Mouse (Mus musculus): ENCODE measurements around the gene Rasgrp3.
"Not testable (repeated sequence)": the region's sequence is repeated elsewhere in the genome, so short reads cannot be mapped to it uniquely, and the experiment has no call there.

Rasgrp3 gene

DNA sequence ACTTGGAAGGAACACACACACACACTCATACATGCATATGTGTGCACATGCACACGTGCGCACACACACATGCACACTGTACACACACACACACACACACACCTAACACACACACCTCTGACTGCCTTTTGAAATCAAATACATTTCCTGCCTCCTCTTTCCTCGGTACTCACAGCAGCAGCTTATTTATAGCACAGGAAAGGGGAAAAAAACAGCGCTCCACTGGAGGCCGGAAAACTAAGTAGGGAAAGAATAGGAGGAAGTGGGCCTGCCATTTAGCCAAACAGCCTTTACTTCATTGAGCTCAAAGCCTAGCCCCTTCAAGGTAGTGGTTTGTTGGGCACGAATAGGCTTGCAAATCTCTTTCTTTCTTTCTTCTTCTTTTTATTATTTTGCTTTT lies at the start of gene Rasgrp3:
Gene Rasgrp3 (plus strand): TSS at position 298 of the 400 bp plus-strand sequence.
- DNase-seq (ENCODE audit: low read depth, low spot score): no peak

DNA sequence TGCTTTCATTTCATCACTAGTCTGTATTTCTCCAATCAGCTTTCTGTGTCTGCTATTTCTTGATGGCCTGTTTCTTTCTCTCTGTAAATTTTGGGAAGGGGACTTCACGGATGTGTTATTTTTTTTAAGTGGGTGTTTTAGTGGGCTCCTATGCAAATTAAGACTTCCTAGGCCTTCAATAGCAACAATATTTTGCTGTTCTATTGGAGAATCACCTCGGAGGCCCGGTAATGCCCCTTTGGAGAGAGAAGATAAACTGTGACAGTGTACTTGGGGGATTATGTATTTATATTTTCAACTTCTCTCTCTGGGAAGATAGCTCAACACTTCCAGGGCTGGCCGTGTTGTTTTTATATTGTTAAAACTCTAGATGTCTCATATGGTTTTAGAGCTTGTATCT lies 47.3 kb upstream of the Rasgrp3 start:
- DNase-seq (ENCODE audit: low read depth, low spot score): no peak

DNA sequence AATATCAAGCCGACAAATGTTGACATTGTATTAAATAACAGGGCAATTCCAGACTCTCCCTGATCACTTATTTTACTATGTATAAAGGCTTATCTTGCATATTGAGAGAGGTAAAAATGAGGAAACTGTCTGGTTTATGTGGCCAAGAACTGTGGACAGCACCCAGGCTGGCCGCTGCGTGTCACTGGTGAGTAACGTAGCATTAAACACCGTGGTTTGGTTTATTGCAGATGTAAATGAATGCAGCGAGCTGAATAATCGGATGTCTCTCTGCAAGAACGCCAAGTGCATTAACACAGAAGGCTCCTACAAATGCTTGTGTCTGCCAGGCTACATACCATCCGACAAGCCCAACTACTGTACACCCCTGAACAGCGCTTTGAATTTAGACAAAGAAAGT lies 45.6 kb upstream of the Rasgrp3 start:
- peak; percentile 60 for DNase-seq (ENCODE audit: low read depth, low spot score)

DNA sequence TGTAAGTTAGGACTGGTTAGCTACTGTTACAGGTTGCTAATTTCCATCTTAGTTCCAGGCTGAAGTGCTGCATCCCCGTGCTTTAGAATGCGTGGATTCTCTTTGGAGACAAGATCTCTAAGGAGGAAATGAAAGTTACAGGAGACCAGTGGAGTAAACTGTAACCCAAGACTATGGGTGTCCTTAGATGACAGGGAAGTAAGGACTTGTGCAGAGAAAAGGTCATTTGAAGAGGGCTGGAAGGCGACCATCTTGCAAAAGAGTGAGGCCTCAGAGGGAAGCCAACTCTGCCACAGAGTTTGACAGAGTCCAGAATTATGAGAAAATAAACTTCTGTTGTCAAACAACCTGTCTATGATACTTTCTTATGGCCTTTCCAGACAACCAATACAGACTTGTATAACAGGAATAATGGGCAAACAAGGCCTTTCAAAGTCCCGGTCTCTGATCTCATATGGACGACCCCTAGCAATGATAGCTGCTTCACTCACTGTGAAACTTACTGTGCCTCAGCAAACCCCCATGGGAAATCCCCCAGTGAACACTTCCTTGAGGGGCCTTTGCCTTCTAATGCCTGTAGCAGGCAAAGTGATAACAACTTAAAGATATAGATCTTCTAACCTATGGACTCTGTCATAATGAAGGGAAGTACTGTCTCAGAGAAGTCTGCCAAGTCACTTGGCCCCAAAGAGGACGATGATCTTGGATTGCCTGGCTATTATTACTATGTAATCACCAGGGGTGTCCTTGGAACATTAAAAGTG lies 44.1 kb upstream of the Rasgrp3 start:
- no peak for DNase-seq (ENCODE audit: low read depth, low spot score)

DNA sequence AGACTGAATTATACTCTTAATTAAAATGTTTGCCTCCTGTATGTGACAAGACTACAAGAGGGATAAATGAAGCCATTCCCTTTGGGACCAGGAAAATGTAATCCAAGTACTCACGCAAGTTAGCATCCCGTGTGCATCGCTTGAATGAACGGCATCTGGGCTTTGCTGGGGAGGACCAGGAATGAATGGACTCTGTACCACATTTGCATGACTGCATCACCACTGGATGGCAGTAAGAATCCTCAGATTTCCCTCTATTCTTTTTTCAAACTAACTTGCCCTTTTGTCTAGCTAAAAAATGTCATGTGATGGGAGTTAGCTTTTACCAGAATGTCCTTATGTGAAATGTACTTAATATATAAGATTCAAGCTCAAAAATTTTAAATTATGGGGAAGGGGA lies 29.3 kb upstream of the Rasgrp3 start:
- peak; percentile 37 for DNase-seq (ENCODE audit: low read depth, low spot score)

DNA sequence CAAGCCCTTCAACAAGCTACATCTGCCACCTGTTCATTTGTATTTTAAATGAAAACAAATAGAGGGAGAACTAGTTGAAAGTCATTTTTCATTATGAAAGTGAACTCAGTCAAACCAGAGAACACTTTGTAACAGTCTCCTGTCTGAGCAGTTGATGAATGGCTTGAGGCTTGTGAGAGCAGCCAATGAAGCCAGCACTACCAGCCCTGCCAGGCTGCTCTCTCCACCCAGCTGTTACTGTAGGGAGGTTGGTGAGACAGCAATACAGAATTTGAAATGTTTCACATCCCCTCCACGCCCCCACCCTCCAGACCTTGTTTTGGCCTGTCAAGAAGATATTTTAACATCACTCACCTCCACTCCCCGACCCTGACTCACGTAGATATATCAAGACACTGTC lies 18.8 kb upstream of the Rasgrp3 start:
- peak; percentile 79 for DNase-seq (ENCODE audit: low read depth, low spot score)

DNA sequence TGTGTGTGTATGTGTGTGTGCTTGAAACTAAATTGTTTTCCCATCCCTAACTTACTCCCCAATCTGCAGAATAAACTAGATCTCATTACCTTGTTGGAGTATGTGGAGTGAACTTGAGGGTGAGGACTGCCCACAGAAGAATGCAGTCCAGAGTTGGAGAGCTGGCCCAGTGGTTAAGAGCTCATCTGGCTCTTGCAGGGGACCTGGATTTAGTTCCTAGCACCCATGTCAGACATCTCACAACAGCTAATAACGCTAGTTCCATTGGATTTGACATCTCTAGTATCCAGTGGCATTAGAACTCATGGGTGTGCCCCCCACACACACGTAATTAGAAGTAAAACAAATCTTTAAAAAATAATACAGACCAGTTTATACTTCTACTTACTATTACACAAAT lies 1.5 kb upstream of the Rasgrp3 start:
- DNase-seq (ENCODE audit: low read depth, low spot score): no peak

DNA sequence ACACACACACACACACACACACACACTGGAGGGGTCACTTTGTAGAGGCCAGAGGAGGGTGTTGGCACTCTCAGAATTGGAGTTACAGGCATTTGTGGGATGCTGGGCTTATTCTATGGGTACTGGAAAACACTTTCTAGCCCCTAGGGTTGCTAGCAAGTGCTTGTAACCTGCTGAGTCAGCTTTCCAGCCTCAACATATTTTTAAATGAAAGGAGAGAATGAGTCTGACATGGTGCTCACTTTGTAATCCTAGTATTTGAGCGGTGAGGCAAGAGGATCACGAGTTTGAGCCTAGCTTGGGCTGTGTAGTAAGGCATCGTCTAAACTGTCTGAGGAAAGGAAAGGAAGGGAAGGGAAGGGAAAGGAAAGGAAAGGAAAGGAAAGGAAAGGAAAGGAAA lies 825 bp upstream of the Rasgrp3 start:
- DNase-seq (ENCODE audit: low read depth, low spot score): no peak

DNA sequence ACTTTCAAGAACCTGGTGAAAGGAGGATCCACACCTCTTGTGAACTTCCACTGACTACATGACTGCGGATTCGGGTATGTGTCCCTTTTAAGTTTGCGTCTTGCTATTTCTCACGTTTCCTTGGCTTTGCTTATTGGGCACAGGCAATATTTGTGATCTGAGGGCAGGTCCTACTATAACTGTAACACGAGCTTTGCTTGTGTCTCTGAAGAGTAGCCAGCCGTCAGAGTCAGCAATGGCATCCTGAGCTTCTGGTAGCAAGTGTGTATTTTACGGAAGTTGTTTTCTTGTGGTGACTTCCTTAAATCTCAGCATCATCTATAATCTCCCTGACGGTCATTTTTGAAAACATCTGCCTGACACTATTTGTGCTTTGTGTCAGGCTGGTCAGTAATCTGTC lies 399 bp downstream of the Rasgrp3 start:
- no peak for DNase-seq (ENCODE audit: low read depth, low spot score)

DNA sequence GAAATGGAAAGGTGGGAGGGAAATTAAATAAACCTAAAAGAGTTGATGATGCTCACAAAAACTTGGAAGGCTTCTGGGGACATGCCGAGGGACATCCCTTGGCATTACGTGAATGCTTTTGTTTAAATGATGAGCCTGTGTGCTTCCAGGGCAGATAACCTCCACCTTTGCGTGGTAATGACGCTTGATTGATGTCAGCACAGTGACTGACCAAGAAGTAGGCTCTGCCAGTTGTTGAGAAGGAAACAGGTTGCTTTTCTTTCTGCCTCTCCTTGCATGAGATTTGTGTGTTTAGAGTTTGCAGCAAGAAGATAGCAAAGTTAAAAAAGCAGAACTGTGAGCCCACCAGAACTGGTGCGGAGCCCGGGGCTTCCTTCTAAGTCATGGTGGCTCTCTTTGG lies 1.1 kb downstream of the Rasgrp3 start:
- DNase-seq (ENCODE audit: low read depth, low spot score): no peak

DNA sequence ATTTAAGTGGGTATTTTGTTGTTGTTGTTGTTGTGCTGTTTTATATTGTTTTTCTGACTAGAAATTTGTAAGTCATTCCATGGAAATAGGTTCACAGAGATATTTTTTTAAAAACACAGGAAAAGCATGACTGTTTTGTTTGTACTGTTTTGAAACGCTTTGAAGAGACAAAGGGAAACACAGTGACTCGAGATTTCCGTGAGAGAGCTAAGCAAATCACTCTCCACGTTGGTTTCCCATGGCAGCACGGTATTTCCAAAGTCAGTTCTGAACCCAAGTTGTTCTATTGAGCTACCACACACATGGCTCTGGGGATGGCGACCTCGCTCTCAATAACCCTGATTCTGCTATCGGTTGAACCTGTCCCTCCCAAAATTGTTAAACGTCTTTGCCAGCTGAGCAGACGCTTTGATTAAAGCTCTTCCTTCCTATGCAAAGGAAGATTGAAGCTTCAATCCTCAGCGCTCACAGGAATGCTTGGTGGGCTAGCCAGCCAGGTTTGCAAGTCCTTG lies 1.6 kb downstream of the Rasgrp3 start:
- DNase-seq (ENCODE audit: low read depth, low spot score): no peak

DNA sequence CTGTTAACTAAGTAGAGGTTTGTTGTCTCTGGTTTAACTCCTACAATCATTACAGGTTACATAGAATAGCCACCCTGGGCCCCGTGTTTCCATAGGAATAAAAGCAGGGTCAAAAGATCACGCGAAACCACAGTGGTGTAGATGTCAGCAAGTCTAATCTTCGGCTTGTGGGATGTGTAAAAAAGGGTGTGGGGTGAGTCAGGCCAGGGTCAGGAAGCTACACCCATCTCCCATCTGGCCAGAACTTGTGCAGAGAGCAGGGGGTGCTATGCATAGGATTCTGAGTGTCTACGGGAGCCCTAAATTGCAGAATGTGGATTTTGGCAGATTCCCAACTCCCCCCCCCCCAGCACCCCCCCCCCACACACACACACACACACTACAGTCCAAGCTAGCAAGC lies 2.5 kb downstream of the Rasgrp3 start:
- DNase-seq (ENCODE audit: low read depth, low spot score): no peak

DNA sequence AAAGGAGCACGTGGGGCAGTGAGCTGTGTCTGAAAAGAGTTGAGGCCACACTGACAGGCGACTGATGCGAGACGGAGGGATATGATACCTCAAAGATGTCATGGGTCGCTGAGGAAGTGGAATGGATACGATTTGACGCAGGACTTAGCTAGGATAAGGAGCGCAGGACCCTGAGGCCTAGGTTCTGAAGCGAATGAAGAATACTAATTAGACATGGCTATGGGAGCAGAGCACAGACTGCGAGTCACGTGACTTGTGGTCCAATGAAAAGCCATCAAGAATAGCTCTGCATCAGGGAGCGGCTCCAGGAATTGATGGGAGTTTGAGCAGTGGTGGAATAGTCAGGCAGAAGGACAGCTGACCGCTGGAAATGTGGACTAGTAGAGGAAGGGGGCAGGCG lies 3.4 kb downstream of the Rasgrp3 start:
- DNase-seq (ENCODE audit: low read depth, low spot score): no peak

DNA sequence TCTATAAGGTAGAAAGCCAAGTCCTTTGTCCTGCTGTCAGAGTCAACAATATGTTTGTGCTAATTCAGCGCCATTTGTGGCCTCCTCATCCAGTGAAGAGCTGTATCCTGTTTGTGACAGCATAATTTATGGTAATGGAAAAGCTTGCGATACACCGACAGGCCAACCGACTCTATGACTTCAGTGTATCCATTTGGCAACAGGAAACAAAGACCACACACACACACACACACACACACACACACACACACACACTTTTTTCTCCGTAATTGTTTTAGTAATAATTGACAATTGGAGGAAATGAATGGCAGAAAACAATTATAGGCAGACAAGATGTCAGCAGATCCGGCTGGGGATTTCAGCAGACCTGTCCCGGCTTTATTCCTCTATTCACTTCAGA lies 4.9 kb downstream of the Rasgrp3 start:
- DNase-seq (ENCODE audit: low read depth, low spot score): no peak

DNA sequence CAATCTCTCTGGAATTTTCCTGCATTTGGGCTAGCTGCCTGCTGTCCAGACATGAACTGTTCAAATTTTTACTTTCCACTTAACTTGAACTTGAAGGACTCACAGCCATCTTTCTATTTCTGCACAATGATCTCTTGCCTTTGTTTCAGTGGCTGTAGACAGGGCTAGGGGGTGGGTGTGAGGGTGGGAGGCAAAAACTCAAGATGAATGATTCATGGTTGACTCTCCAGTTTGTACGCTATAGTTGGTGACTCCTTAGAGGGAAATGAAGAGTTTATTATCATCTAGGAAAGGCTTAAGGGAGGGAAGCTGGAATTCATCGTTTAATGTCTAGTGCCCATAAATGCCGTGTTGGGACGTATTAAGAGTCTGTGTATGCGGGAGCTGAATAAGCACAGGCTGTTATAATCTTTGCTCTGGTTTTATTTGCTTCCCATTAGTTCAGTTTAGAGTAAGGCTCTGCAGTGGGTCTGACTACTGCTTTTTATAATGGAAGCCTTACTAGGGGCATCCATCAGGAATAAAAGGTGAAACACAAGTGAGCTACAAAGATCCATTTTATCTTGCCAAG lies 5.6 kb downstream of the Rasgrp3 start:
- DNase-seq (ENCODE audit: low read depth, low spot score): no peak

DNA sequence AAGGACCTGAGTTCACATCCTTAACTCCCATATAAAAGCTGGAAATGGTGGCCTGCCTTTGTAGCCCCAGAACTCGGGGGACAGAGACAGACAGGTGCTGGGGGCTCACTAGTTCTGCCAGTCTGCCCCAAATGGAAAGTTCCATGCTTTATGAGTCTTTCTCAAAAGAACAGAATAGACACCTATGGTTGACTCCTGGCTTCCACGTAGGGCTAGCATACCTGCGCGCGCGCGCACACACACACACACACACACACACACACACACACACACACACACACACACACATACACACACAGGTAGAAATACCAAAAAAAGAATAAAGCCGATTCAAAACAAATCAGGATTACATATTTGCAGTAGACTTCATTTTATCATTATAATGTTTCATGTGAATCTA lies 6.7 kb downstream of the Rasgrp3 start:
- no peak for DNase-seq (ENCODE audit: low read depth, low spot score)

DNA sequence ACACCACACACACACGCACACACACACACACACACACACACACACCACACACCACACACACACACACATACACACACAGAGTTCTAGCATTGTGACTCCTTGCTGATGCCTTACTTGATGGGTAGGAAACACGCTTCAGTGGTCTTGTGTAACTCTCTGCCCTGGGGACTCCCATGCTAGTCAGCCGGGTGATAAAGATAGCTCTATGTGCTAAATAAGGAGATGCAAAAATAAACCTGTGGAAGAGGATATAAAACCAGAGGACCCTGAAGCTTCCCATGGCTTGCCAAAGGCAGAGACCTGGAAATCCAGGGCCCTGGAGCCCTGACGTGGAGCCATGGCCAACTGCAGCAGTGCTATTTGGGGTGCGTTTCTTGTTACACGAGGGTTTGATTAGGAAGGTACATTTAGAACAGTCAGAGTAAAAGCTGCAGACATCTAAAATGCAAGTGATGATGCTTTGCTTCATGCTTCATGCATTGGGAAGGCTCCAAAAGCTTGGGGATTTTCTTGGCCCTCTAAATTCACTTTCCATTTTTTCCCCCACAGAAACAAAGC lies 7.4 kb downstream of the Rasgrp3 start:
- DNase-seq (ENCODE audit: low read depth, low spot score): peak; percentile 87

DNA sequence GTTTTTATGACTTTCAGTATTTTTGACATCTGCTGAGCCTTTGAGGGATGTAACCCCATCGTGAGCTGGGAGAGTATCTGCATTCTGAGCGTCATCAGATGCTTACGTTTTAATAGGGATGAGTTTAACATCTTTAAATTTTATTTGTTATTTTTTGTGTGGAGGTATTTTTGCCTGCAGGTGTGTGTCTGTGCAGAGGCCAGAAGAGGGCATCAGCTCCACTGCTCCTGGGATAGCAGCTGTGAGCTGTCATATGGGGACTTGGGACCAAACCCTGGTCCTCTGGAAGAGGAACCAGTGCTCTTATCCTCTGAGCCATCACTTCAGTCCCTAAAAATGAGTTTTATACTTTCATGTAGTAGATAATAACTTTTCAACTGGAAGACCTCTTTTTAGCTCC lies 12.6 kb downstream of the Rasgrp3 start:
- DNase-seq (ENCODE audit: low read depth, low spot score): peak; percentile 38

DNA sequence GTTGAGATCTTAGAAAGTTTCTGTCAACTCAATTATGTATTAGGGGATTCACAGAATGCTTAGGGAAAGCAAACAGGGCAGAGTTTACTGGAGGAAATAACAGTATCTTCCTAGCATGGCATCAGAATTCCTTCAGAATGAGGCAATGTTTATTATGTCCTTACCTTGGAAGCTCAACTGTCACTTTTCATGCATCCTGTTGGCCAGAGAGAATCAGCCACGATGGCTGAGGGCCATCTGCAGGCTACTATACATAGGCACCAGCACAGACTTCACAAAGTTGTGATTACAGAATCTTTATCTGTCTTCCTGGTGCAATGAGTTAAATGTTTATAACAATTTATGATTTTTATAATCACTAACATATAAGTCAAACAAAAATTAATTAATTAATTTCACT lies 13.3 kb downstream of the Rasgrp3 start:
- DNase-seq (ENCODE audit: low read depth, low spot score): no peak

DNA sequence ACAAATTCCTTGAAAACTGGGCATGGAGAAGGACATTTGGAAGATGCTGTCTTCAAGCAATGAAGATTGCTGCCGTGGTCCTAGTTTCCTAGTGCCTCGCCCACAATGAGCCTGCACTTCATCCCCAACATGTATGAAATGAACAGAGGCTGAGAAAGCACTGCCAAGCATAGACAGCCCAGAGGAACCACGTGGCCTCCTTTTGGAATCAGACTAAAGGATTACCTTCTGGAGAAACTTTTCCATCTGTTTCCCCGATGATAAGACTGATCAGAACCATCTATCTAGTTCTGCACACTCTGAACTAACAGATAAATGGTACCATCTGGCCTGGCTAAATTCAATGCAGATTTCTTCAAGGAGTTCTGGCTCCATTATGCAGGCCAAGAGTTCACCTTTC lies 16.6 kb downstream of the Rasgrp3 start:
- DNase-seq (ENCODE audit: low read depth, low spot score): no peak

DNA sequence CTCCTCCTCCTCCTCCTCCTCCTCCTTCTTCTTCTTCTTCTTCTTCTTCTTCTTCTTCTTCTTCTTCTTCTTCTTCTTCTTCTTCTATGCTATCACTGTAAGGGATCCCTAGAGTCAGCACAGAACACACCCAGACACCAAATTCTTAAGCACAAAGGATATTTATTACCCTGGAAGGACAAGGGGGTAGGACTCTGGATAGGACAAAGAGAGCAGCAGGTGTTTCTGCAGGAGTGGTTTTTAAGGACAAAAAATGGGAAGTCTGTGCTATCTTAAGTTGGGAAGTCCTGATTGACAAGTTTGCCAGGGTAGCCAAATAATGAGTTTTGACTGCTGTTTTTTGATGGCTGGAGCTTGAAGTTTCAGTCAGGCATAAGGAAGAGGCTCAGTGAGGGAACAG lies 17.9 kb downstream of the Rasgrp3 start:
- no peak for DNase-seq (ENCODE audit: low read depth, low spot score)

DNA sequence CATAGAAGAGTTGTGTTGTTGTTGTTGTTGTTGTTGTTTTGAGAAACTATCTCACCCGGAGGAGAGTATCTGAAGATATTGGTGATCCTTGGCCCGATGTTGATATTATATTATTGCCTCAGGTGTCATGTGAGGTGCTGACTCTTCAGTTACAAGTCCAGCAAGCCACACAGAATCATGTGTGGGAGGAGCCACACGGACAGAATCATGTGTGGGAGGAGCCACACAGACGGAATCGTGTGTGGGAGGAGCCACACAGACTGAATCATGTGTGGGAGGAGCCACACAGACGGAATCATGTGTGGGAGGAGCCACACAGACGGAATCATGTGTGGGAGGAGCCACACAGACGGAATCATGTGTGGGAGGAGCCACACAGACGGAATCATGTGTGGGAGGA lies 20.4 kb downstream of the Rasgrp3 start:
- not testable (repeated sequence) for DNase-seq (ENCODE audit: low read depth, low spot score)

DNA sequence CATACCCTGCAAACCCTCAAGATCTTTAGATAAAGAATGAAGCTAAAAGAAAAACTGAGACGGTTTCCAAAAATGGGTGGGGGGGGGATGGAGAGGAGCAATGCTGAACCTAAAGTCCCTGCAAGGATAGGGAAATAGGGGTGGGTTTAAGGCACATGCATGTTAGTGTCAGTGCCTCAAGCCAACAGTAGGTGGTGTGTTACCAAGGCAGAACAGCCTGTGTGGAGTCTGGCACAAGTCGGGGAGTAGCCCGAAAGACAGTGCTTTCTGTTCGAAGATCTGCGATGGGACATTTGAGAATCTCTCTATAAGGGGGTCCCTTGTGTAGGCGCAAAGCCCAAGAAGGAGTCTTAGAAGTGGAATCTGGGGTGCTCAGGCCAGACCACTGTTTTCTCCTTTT lies 24.9 kb downstream of the Rasgrp3 start:
- peak; percentile 84 for DNase-seq (ENCODE audit: low read depth, low spot score)
